Mouse (Mus musculus) frontal cortex, adult 2 months (tissue): ENCODE results near the gene Bpi. TPM values are rescaled to one million over a fixed set of nuclear protein-coding genes. Genes with fewer than 3 reads are reported as not detected.

ENCODE experiments used
- DNase-seq, 2 experiments: peaks; one replicate each; pipeline ENCODE4 v3.0.0; 2022; ENCODE audit warnings: low spot score in 1 of 2; ENCODE audit errors: extremely low spot score in 1 of 2
- polyA plus RNA-seq: library from polyadenylated mRNA; depleted of rRNA; stranded (reverse); fragments of >200 nt; gene quantifications from 2 replicates; pipeline ENCODE4 v1.2.3, GENCODE M21; 2012

The Bpi gene
- polyA plus RNA-seq, 1 experiment = not detected

DNA sequence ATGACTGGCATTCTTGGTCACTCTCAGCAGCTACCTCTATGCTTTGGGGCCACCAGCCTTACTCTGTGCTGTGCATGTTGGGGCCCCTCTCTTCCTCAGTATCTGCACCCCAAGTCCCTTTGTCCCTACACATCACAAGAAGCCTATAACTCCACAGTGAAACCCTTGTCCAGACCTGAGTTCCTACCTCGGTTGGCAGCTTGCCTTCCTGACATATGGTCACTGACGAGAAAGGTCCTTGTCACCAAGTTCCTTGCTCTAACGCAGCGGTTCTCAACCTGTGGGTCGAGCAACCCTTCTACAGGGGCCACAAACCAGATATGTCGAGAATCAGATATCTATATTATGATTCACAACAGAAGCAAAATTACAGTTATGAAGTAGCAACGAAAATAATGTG, 25.2 kb downstream of the Bpi start:
- DNase-seq = no peak

DNA sequence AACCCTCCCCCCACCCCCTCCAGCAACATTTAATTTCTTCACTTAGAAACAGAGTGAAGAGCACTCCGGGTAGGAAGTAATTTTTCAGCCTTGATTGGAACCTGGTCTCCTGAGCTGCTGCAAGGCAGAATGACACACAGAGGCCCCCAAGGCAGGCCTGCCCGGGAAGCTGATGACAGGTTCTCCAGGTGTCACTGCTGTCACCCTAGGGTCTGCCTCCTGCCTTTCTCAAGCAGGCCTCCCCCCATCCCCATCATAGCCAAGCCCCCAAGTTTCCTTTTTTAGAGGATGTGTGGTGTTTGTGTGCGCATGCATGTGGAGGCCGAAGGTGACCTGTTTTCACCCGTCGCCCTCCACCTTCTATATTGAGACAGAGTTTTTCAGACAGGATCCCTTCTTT, 25.9 kb downstream of the Bpi start:
- no peak for DNase-seq

DNA sequence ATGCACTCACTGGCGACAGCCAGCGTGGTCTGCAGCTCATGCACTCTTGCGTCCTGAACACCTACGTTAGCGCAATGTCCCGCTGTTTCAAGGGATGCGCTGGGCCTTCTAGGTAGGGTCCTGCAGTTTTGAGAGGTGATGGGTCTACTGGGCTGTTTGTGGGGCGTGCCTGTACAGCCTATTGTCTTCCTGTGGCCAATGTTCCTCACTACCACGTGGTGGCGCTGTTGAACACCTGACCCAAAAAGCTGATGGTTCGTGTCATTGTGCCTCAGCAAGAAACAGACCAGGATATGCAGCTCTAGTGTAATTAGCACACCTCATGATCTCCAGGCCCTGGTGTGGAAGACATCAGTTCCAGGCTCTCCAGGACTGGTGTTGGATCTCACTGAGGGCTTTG, 26.7 kb downstream of the Bpi start:
- peak in 1 of 2 experiments; percentile 65 for DNase-seq

DNA sequence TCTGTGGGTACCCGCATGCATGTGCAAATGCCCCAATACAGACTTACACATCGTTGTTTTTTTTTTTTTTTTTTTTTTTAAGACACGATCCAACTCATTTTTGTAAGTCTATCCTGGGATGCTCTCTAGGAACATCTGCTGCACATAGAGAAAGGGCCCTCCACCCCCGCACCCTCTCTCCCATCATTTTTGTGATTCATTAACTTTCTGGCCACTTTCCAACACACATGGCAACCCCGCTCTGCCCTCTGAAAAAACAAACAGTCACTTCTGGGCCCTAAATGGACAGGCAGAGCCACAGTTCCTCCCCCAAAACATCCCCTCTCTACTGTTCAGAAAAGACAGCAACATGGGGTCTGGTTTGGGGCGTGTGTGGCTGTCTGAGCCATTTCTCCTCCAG, 27.8 kb downstream of the Bpi start:
- peak in 1 of 2 experiments; percentile 40 for DNase-seq

DNA sequence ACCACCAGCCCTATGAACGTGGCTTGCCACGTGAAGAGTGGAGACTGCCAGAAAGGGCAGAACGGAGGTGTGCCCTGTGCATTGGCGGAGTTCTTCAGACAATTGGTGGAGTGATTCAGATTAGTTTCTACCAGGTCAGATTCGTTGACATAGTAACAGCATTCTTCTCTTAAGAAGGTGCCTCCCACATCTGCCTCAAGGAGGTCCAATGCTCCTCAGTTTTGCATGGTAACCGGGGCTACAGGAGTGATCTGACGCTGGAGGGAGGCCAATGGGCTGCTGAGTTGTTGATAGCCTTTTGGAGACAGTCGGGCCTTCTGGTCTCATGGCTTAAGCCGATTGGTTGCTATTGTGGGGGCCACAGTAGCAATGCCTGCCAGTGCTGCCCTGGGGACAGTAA, 37.8 kb downstream of the Bpi start:
- peak in 1 of 2 experiments; percentile 28 for DNase-seq

DNA sequence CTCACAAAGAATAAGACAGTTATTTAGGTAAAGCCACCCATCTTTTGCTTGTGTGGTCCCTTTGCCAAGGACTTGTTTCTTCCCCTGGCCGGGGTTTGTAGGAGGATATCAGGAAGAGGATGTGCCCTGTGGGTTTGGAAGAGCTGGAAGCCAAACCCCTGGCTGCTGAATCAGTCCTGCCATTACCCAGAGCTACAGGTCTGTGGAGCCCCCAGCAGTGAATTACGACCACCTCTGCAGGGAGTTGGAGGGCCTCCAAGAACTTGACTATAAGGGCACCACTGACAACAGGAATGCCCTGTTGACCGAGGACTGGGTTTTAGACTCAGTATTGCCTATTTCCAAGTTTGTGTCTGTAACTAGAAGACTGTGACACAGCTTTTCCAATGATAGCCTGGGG, 41.3 kb downstream of the Bpi start:
- no peak for DNase-seq

DNA sequence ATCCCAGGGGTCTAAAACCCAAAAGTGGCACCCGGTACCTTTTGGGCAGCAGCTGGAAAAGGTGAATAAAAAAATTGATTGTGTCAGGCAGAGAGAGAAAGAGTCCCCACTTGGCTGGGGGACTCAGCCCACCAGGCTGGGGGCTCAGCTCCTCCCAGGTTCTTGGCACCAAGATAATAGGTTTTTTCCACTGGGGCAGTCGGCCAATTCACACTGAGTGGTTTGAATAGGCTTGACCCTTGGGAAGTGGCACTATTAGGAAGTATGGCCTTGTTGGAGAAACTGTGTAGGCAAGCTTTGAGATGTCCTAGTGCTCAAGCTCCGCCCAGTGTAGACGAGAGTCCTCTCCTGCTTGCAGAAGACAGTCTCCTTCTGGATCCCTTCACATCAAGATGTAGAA, 41.8 kb downstream of the Bpi start:
- no peak for DNase-seq

DNA sequence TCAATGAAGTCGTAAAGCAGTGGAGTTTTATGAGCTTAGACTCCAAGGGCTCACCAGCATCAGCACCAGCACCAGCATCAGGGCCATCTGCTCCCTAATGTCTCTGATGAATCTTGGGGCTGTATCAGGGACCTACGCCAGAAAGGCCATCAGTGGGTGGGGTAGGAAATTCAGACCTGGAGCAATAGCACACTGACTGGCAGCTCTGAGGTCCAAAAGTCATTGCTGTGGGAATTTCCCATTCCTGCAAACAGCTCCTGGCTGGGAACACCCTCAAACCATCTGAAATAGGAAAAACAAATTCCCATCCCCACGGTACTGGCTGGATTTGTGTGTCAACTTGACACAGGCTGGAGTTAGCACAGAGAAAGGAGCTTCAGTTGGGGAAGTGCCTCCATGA, 44.9 kb downstream of the Bpi start:
- no peak for DNase-seq

DNA sequence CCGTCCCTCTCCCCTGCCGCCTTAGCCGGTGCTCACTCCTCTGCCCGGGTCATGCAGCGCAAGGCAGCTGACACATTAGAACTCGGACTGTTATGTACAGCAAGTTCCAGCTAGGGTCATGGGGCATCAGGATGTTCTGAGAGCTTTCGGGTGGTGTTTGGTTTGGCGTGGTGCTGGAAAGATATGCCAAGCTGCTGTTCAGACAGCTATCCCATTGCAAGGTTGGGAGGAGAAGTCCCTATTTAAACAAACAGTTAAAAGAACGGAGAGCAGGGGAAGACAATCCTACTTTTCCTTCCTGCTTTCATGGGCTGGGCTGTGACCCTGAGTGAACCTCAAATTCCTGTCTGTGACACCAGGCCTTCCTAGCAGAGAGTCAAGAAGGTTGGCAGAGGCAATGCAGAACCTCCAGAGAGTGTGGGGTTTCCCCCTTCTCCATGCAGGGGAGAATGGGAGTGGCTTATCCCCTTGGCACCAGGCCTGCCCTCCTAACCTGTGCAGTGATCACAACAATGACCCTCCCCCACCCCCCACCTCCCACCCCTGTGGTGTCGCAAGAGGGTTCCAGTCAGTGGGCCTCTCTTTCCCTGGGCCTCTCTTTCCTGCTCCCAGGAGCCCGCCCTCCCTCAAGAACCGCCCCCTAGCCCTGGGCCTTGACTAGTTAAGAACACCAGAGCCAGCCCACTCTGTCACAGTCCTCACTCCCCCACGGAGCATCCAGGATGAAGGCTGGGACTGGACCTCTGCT, 48.2 kb downstream of the Bpi start, which contains the start of gene Lbp:
Gene Lbp, plus strand, starts transcription at position 546 of the 748 bp plus-strand sequence.
- no peak for DNase-seq

DNA sequence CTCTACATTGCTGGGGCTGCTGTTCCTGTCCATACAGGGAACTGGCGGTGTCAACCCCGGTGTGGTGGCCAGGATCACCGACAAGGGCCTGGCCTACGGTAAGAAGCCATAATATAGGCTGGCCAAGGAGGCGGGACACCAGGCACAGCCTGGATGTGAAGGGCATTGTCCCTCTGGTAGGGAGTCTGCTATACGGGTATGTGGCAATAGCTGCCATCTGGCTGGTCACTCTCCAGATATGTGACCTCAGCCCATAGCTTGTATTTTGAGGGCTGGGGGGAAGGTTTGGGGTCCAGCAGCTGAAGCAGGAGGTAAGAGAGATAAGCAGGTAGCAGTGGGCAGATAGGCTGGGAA, 48.8 kb downstream of the Bpi start:
- DNase-seq = no peak

DNA sequence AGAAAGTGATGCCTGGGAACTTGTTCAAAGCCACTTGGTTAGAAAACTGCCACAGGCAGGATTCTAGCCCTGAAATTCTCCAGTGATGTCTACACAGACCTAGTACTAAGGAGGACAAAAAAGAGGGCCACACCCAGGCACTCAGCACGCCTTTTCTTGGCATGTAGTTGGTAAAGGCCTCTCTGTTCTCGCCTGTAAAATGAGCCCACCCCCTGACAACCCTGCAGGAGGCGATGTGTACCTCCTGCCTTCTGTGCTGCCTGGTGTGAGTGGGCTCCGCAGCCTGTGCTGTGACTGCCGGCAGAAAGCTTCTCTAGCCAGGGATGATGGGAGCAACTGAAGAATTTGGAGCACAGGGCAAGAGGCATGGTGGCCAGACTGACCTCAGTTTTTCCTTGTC, 50.4 kb downstream of the Bpi start:
- peak; percentile 27 to 38 for DNase-seq

DNA sequence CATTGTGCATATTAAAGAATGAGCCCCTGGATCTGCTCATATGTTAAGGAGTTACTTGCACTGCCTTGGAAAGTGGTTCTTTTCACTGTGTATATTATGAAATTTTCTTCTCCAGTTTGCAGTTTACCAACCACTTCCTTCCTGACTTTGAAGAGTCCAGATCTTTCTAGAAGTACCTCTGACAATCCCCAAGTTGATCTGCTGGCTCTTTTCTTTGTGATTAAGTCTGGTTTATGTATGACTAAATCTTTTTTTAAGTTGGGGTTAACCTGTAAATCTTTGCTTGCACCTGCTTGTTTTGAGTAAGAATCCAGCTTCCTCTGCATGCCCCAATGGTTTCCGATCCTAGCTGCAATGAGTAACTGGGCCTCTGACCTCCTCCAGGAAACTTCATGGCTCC, 55.2 kb downstream of the Bpi start:
- no peak for DNase-seq

DNA sequence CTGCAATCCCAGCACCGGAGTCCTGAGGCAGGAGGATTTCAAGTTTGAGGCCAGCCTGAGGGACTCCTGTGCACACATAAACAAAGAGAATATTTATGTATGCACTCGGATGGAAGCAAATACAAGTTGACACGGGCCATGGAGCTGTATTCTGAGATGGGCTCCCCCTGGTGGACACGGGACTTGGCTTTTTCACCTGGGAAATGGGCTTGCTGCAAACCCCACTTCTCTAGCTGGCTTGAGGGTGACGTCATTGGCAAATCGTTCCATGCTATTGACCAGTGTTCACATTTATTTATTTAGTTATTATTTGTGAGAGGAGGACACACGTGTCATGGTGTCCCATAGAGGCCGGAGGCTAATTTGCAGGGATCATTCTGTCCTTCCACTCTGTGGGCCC, 58.5 kb downstream of the Bpi start:
- DNase-seq = no peak

DNA sequence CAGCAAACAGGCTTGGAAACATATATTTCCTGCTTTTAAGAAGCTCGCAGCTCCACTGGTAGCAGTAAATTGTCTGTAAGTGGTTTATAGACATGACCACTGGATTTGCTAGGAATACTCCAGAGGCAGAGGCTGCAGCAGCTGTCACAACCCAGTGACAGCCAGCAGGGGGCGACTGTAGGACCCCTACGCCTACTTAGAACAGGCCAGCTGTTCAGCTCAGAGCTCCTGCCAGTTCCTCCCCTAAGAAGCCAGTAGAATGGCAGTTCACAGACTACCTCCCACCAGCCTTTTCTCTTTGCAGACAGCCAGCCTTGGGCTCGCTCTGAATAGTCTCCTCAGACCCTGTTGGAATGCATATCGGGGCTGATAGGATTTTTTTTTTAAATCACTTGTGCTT, 59.1 kb downstream of the Bpi start:
- peak; percentile 35 to 82 for DNase-seq

DNA sequence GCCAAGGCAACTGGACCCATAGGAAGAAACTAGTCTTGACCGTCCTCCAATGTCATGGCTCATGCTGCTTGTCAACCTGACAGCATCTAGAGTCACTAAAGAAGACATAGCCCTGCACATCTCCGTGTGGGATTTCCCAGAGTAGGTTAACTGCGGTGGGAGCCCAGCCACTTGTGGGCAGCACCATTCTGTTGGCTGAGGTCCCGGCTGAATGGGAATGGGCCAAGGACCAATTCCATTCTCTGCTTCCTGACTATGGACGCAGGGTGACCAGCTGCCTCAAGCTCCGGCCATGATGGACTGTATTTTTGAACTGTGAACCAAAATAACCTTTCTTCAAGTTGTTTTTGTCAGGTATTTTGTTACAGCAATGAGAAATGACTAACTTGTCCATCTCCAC, 63.7 kb downstream of the Bpi start:
- DNase-seq = no peak

DNA sequence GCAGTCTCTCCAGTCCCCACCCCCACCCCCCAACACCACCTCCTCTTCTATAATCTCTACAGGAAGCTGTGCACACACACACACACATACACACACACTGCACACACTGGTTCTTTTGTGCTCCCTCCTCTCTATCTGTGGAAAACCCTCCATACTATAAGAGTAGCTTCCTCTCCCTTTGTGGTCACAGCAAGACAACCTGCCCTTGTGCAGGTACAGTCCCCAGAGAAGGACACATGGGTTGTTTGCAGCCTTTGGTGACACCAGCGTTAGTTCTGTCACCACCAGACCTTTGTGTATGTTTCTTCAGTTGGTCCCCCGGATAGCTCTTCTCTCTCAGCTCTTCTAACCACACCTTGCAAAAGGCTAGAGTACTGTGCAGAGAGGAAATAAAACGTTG, 65.0 kb downstream of the Bpi start:
- DNase-seq = no peak

DNA sequence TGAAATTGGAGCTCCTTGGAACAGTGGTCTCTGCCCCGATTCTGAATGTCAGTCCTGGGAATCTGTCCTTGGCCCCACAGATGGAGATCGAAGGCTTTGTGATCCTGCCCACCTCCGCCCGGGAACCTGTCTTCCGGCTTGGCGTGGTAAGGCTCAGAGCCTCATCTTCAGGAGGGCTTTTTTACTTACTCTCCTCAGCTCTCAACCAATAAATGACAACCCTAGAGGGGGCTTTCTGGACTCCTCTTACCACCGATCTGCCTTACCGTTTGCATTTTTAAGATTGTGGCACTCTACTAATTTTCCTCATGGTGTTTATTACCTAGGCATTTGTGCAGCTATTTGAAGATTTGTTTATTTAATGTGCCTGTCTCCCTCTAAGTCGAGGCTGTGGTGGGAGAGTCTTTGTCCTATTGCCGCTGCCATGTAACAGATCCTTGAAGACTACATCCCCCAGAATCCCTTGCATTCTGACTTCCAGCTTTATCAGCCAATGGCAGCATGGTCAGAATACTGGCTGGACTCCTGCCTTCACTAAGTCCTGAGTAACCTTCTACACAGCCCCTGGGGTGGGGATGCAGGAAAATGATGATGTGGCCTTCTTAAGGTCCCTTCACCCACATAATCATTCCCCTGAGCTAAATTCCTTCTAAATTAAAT, 66.8 kb downstream of the Bpi start:
- DNase-seq = peak in 1 of 2 experiments; percentile 59

DNA sequence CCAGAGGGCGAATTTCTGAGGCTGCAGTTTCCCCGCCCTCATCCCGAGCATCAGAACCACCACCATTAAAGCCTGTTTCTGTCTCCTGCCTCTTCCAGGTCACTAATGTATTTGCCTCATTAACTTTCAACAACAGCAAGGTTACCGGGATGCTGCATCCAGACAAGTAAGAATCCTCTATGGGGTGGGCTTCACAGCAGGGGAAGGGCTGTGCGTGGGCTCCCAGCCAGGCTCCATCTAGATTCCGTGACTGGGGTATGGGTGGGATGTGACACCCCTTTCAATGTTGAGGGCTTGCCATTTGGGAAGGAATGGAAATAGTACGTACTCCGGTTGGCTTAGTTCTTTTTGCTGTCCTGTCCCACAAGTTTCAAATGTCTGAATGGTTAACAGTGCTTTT, 67.7 kb downstream of the Bpi start:
- DNase-seq = no peak
